Mouse (Mus musculus) megakaryocyte, embryonic 14.5 days (primary cell): ENCODE results near the gene Fut11. TPM values are rescaled to one million over a fixed set of nuclear protein-coding genes. Genes with fewer than 3 reads are reported as not detected.

Experiments used
- H3K27me3 ChIP-seq: replicated peaks from 2 replicates; pipeline ENCODE3; 2012; ENCODE audit warnings: inconsistent platforms
- H3K36me3 ChIP-seq: replicated peaks from 2 replicates; pipeline ENCODE3; 2012; ENCODE audit warnings: low read length, inconsistent platforms, mixed read lengths
- H3K4me1 ChIP-seq: 2 replicates; pipeline ENCODE4 v1.6.1; 2012; ENCODE audit warnings: inconsistent platforms
- H3K4me3 ChIP-seq: replicated peaks from 2 replicates; pipeline ENCODE3; 2012; ENCODE audit warnings: moderate library complexity, mild to moderate bottlenecking, inconsistent platforms
- H3K9me3 ChIP-seq: 2 replicates; pipeline ENCODE4 v1.6.1; 2012; ENCODE audit warnings: inconsistent platforms
- FLI1 ChIP-seq: IDR thresholded peaks from 2 replicates; pipeline ENCODE4 v1.6.1; 2012; ENCODE audit warnings: low read length, inconsistent platforms, mixed read lengths
- GATA1 ChIP-seq: IDR thresholded peaks from 3 replicates; pipeline ENCODE4 v1.6.1; 2012; ENCODE audit warnings: mixed read lengths, low read length, inconsistent platforms, borderline replicate concordance
- polyA plus RNA-seq: library from polyadenylated mRNA; stranded (reverse); fragments of >175 nt; gene quantifications from 2 replicates; pipeline ENCODE4 v1.2.3, GENCODE M21; 2012; ENCODE audit warnings: low replicate concordance; ENCODE audit not compliant: insufficient read depth

Fut11 gene
- polyA plus RNA-seq, 1 experiment, result 8.5 TPM

DNA sequence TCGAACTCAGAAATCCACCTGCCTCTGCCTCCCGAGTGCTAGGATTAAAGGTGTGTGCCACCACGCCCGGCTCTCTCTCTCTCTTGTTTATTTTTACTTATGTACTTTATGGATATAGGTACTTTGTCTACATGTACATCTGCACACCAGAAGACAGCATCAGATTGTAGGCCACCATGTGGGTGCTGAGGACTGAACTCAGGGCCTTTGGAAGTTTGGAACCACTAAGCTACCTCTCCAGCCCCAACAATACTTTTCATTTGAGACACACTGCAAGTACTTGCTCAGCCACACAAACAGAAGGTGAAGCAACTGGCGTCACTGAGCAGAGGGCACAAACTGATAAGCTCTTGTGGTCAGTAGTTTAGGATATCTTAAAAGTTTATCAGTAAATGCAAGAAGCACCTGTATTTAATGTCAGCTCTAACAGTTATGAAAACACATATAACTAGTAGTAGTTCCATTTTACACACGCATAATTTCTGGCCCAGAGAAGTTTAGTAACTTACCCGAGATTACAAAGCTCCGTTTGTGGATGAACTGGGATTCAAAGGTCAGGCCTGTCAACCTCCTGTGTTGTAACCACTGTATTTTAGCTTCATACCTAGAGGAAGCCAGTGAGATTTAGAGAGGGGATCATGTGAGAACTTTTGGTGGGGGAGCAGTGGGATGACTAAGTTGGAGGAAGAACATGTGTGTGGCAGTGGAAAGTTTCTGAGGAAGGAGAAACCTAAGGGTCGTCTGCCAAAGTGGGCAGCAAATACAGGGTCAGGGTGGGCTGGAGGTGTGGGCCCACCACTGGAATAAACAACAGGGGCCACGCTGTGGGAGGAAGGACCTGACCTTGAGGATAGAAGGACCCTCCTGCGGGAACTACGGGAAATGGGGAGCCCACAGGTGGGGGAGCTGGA, 38.5 kb downstream of the Fut11 start:
- peaks cover 52% of the 10 kb centered on the region for H3K4me1 ChIP-seq
- H3K36me3 ChIP-seq, result peaks cover 76% of the 10 kb centered on the region
- H3K9me3 ChIP-seq, result no peaks in the 10 kb centered on the region
- H3K4me3 ChIP-seq, result peak overlapping the region; percentile 98
- H3K27me3 ChIP-seq, result no peaks in the 10 kb centered on the region
- TF ChIP-seq GATA1 (no peak; the same call in 2 of the 3 replicates), FLI1 (no peak)

GRCm38 (mm10) chr14:20733952-20734774, 39.4 kb downstream of the Fut11 start, which contains the start of gene Ndst2:
TSS of gene Ndst2 (minus strand) at chr14:20734562.
- TF ChIP-seq GATA1 (no peak), FLI1 (no peak)
- peaks cover 76% of the 10 kb centered on the region for H3K36me3 ChIP-seq
- H3K27me3 ChIP-seq, result no peaks in the 10 kb centered on the region
- no peaks in the 10 kb centered on the region for H3K9me3 ChIP-seq
- peaks cover 52% of the 10 kb centered on the region for H3K4me1 ChIP-seq
- peak within 1 kb of the TSS; percentile 98 for H3K4me3 ChIP-seq

DNA sequence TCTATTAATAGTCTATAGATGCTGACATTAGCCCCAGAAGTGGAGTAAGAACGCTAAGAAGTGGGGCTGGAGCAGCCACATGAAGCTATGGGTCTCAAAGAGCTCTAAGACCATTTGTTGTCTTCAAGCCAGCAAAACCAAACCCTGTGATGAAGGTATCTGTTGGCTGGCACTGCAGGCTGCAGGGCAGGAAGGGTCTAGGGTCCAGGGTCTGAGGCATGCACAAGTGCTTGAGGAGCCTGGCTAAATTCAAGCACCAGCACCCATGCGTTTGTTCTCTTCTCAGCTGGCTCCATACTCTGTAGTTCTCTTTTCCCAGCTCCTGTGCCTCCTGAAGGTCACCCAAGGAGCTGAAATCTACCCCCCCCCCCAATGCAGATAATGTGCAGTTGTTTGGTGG, 40.3 kb downstream of the Fut11 start:
- H3K27me3 ChIP-seq, result no peaks in the 10 kb centered on the region
- peaks cover 76% of the 10 kb centered on the region for H3K36me3 ChIP-seq
- H3K9me3 ChIP-seq, result no peaks in the 10 kb centered on the region
- H3K4me1 ChIP-seq, result peaks cover 45% of the 10 kb centered on the region
- H3K4me3 ChIP-seq, result peak overlapping the region; percentile 98
- TF ChIP-seq GATA1 (no peak), FLI1 (no peak)

DNA sequence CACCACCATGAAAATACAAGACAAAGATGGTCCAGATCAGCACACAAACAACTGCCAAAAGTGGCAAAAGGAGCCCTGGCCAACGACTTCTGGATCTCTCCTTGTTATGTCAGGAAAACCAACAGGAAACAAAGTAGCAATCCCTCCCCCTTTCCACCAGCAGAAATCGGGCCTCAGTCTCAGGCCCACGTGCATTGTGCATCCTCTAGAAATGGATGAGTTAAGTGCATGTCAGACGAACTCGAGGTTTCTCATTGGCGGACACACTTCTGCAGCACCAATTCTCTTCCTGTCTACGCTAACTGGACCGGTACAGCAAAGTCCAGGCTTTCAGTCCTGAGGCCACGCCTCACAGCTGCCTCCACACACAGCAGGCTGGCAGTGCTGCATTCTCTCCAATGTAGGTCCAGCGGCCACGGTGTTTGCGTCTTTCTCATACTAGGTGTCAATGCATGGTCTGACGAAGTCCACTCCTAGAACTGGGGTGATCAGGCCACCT, 41.2 kb downstream of the Fut11 start:
- Histone ChIP-seq H3K36me3 (peaks cover 76% of the 10 kb centered on the region), H3K27me3 (no peaks in the 10 kb centered on the region), H3K4me3 (no peak overlapping the region), H3K9me3 (no peaks in the 10 kb centered on the region), H3K4me1 (peaks cover 45% of the 10 kb centered on the region)
- no peak for TF ChIP-seq GATA1
- TF ChIP-seq FLI1, result no peak

GRCm38 (mm10) chr14:20737306-20737705, 42.5 kb downstream of the Fut11 start:
- peaks cover 47% of the 10 kb centered on the region for H3K4me1 ChIP-seq
- no peaks in the 10 kb centered on the region for H3K27me3 ChIP-seq
- H3K4me3 ChIP-seq, result peak overlapping the region; percentile 14
- H3K9me3 ChIP-seq, result no peaks in the 10 kb centered on the region
- H3K36me3 ChIP-seq, result peaks cover 76% of the 10 kb centered on the region
- TF ChIP-seq GATA1 (no peak), FLI1 (no peak)

- Histone ChIP-seq H3K4me1 (peaks cover 37% of the 10 kb centered on the region), H3K27me3 (no peaks in the 10 kb centered on the region), H3K4me3 (no peak overlapping the region), H3K36me3 (peaks cover 80% of the 10 kb centered on the region), H3K9me3 (no peaks in the 10 kb centered on the region)
- TF ChIP-seq GATA1, result no peak
- TF ChIP-seq FLI1, result no peak
Observed at GRCm38 (mm10) chr14:20738511-20738910, 43.7 kb downstream of the Fut11 start.

DNA sequence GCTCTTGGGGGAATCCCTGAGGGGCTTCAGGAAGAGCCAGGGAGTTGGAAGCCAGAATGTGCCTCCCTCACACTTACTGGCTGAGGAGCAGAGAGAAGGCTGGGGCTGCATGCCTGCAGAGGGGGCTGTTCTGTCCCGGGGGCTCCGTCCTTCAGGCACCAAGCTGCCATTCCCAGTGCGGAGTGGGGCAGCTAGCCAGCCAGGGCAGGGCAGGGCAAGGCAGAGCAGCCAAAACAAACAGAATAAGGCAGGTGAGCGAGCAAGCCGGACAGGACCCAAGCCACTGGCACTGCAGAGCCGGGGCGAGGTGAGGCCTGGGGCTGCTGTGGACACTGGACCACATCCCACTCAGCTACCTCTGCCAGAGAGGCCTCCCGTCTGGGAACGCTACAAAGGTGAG, 46.5 kb downstream of the Fut11 start:
- peaks cover 95% of the 10 kb centered on the region for H3K36me3 ChIP-seq
- H3K27me3 ChIP-seq, result no peaks in the 10 kb centered on the region
- TF ChIP-seq FLI1 (no peak), GATA1 (no peak)

GRCm38 (mm10) chr14:20743614-20744013, 48.8 kb downstream of the Fut11 start:
- no peaks in the 10 kb centered on the region for H3K9me3 ChIP-seq
- no peak overlapping the region for H3K4me3 ChIP-seq
- TF ChIP-seq GATA1, result no peak
- H3K27me3 ChIP-seq, result no peaks in the 10 kb centered on the region
- peaks cover 95% of the 10 kb centered on the region for H3K36me3 ChIP-seq
- peaks cover 17% of the 10 kb centered on the region for H3K4me1 ChIP-seq

More for the DNA sequence above, 46.5 kb downstream of the Fut11 start:
- Histone ChIP-seq H3K9me3 (no peaks in the 10 kb centered on the region), H3K4me3 (no peak overlapping the region), H3K4me1 (peaks cover 14% of the 10 kb centered on the region)

- Histone ChIP-seq H3K9me3 (no peaks in the 10 kb centered on the region), H3K4me1 (peaks cover 9% of the 10 kb centered on the region), H3K4me3 (no peak overlapping the region), H3K27me3 (no peaks in the 10 kb centered on the region), H3K36me3 (peaks cover 81% of the 10 kb centered on the region)
- no peak for TF ChIP-seq FLI1
Observed at GRCm38 (mm10) chr14:20746935-20747334, 52.2 kb downstream of the Fut11 start.

DNA sequence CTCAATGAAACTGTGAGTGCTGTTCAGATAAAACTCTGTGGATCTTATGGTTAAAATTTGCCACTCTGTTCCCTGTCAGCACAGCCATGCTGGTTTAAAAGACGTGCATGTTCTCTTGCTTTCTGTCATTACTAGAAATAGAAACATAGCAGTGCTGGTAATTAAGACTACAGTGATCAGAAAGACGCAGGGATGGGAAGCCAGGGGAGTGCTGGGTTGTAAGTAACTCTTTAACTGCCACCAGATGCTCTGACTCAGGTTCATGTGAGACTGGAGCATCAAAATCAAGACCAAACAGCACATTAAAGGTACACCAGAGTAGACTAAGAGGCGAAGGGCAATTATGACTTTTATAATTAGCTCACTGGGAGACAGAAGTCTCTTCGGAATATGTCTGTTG, 53.6 kb downstream of the Fut11 start:
- peaks cover 79% of the 10 kb centered on the region for H3K36me3 ChIP-seq
- TF ChIP-seq GATA1 (no peak), FLI1 (no peak)
- H3K27me3 ChIP-seq, result no peaks in the 10 kb centered on the region
- peaks cover 9% of the 10 kb centered on the region for H3K4me1 ChIP-seq
- no peaks in the 10 kb centered on the region for H3K9me3 ChIP-seq
- no peak overlapping the region for H3K4me3 ChIP-seq
